Mouse (Mus musculus) heart, embryonic 14.5 days (tissue): ENCODE measurements around the gene Jade1. TPM values are rescaled to one million over a fixed set of nuclear protein-coding genes. Genes with fewer than 3 reads are reported as not detected.
A peak's percentile ranks its signal among the peaks of the same experiment; 100 is the strongest.

Experiments
- ATAC-seq: fragments of 200-750 bp; cut with Nextera tagmentation; 2 replicates; pipeline ENCODE4 v1.8.0; 2017; ENCODE audit warnings: low read depth, moderate TSS enrichment; ENCODE audit not compliant: insufficient number of reproducible peaks, insufficient read depth, low FRiP score
- H3K27ac ChIP-seq, 2 experiments: fragments of 200-500 bp in 1 of 2; fragments of 300-500 bp in 1 of 2; sonication (generic) in 1 of 2; replicated peaks in 1 of 2; 2 replicates each; pipeline ENCODE4 v1.5.1; 2012 to 2014; ENCODE audit warnings: low read depth in 2 of 2, low read length in 2 of 2, control low read depth in 1 of 2, mild to moderate bottlenecking in 1 of 2, mixed read lengths in 1 of 2; ENCODE audit not compliant: control insufficient read depth in 1 of 2, insufficient read depth in 1 of 2
- H3K27me3 ChIP-seq: fragments of 300-500 bp; sonication (generic); 2 replicates; pipeline ENCODE4 v1.6.1; 2014; ENCODE audit warnings: mild to moderate bottlenecking, low read length, control low read depth; ENCODE audit not compliant: control insufficient read depth, insufficient read depth
- H3K36me3 ChIP-seq: fragments of 300-500 bp; sonication (generic); 2 replicates; pipeline ENCODE4 v1.6.1; 2014; ENCODE audit warnings: mild to moderate bottlenecking, control low read depth, low read length, mixed read lengths; ENCODE audit not compliant: control insufficient read depth, insufficient read depth
- H3K4me1 ChIP-seq, 2 experiments: fragments of 200-500 bp in 1 of 2; fragments of 300-500 bp in 1 of 2; sonication (generic) in 1 of 2; 2 replicates each; pipeline ENCODE4 v1.6.1; 2012 to 2014; ENCODE audit warnings: low read length in 2 of 2, control low read depth in 1 of 2, mixed read lengths in 1 of 2; ENCODE audit not compliant: control insufficient read depth in 2 of 2, insufficient read depth in 2 of 2
- H3K4me2 ChIP-seq: fragments of 300-500 bp; sonication (generic); 2 replicates; pipeline ENCODE4 v1.6.1; 2014; ENCODE audit warnings: mild to moderate bottlenecking, low read length
- H3K4me3 ChIP-seq, 2 experiments: fragments of 200-500 bp in 1 of 2; fragments of 300-500 bp in 1 of 2; sonication (generic) in 1 of 2; 2 replicates each; pipeline ENCODE4 v1.5.1; 2012 to 2014; ENCODE audit warnings: low read length in 2 of 2, mild to moderate bottlenecking in 2 of 2, control low read depth in 1 of 2, low read depth in 1 of 2, moderate library complexity in 1 of 2; ENCODE audit not compliant: control insufficient read depth in 1 of 2, insufficient read depth in 1 of 2
- H3K9ac ChIP-seq: fragments of 300-500 bp; sonication (generic); 2 replicates; pipeline ENCODE4 v1.6.1; 2014; ENCODE audit warnings: mild to moderate bottlenecking, low read length
- H3K9me3 ChIP-seq: fragments of 300-500 bp; sonication (generic); 2 replicates; pipeline ENCODE4 v1.6.1; 2016; ENCODE audit warnings: low read length, control low read depth; ENCODE audit not compliant: control insufficient read depth
- WGBS: fragments of 180-500 bp; shearing (Covaris S2); extraction: QIAGEN DNeasy Blood & Tissue Kit; methylation state at CpG from one replicate; pipeline ENCODE4 v1.1.7; 2014; 5-methylcytosine and 5-hydroxymethylcytosine counted together
- polyA plus RNA-seq: library from polyadenylated mRNA; unstranded; fragments of >200 nt; fragmentation: Nextera tagmentation; extraction: Ambion mirVana; gene quantifications from 2 replicates; pipeline ENCODE4 v1.2.1, GENCODE M21; 2014

The Jade1 gene
- polyA plus RNA-seq, 1 experiment from 2014 or later: 16.9 TPM

GRCm38 (mm10) chr3:41606330-41606664 is 50.8 kb downstream of the Jade1 start:
- H3K4me2 ChIP-seq: no peak overlapping the region
- no peak overlapping the region for H3K4me3 ChIP-seq
- no peaks in the 10 kb centered on the region for H3K27me3 ChIP-seq
- no peak overlapping the region for H3K9ac ChIP-seq
- no peak overlapping the region; a peak in 1 of 4 replicates for H3K27ac ChIP-seq
- ATAC-seq: no peak
- peaks cover 18 to 30% of the 10 kb centered on the region in 2 experiments for H3K4me1 ChIP-seq
- H3K9me3 ChIP-seq: no peaks in the 10 kb centered on the region
- WGBS: 81% methylated on average over 4 of the region's 4 CpGs
- peaks cover 33% of the 10 kb centered on the region for H3K36me3 ChIP-seq

GRCm38 (mm10) chr3:41607050-41607449 is 51.5 kb downstream of the Jade1 start:
- Histone ChIP-seq H3K4me2 (0 out of 2 replicates have a peak overlapping the region, but pooled peaks have one; percentile 2), H3K4me1 (peaks cover 18 to 30% of the 10 kb centered on the region in 2 experiments), H3K27me3 (no peaks in the 10 kb centered on the region), H3K36me3 (peaks cover 41% of the 10 kb centered on the region), H3K9ac (no peak overlapping the region), H3K9me3 (no peaks in the 10 kb centered on the region), H3K27ac (peak overlapping the region in 1 of 2 experiments; percentile 12; a peak in 2 of 4 replicates), H3K4me3 (no peak overlapping the region)
- 42% methylated on average over 9 of the region's 9 CpGs for WGBS
- ATAC-seq: no peak

GRCm38 (mm10) chr3:41607467-41607866 is 51.9 kb downstream of the Jade1 start:
- H3K4me3 ChIP-seq: no peak overlapping the region
- H3K4me2 ChIP-seq: no peak overlapping the region
- H3K36me3 ChIP-seq: peaks cover 45% of the 10 kb centered on the region
- H3K4me1 ChIP-seq: peaks cover 18 to 30% of the 10 kb centered on the region in 2 experiments
- 89% methylated on average over 8 of the region's 8 CpGs for WGBS
- H3K27ac ChIP-seq: no peak overlapping the region; a peak in 1 of 4 replicates
- H3K9me3 ChIP-seq: no peaks in the 10 kb centered on the region
- ATAC-seq: no peak
- H3K9ac ChIP-seq: no peak overlapping the region
- H3K27me3 ChIP-seq: no peaks in the 10 kb centered on the region

GRCm38 (mm10) chr3:41609071-41609470 is 53.5 kb downstream of the Jade1 start:
- no peaks in the 10 kb centered on the region for H3K27me3 ChIP-seq
- WGBS: 93% methylated on average over 5 of the region's 5 CpGs
- H3K36me3 ChIP-seq: peaks cover 61% of the 10 kb centered on the region
- no peak overlapping the region for H3K4me3 ChIP-seq
- no peak overlapping the region for H3K27ac ChIP-seq
- no peak for ATAC-seq
- no peaks in the 10 kb centered on the region for H3K9me3 ChIP-seq
- H3K4me2 ChIP-seq: no peak overlapping the region
- peaks cover 13 to 20% of the 10 kb centered on the region in 2 experiments for H3K4me1 ChIP-seq
- no peak overlapping the region for H3K9ac ChIP-seq

- Histone ChIP-seq H3K36me3 (peaks cover 62% of the 10 kb centered on the region), H3K4me2 (no peak overlapping the region), H3K27ac (no peak overlapping the region), H3K27me3 (no peaks in the 10 kb centered on the region), H3K9me3 (no peaks in the 10 kb centered on the region), H3K9ac (no peak overlapping the region), H3K4me1 (peaks cover 4% of the 10 kb centered on the region in 2 experiments), H3K4me3 (no peak overlapping the region)
- no peak for ATAC-seq
- 95% methylated on average over 3 of the region's 3 CpGs for WGBS
These were observed 56.7 kb downstream of the Jade1 start for GRCm38 (mm10) chr3:41612211-41612610.

- WGBS: 85% methylated on average over 9 of the region's 9 CpGs
- peaks cover 62% of the 10 kb centered on the region for H3K36me3 ChIP-seq
- no peak overlapping the region for H3K9ac ChIP-seq
- no peaks in the 10 kb centered on the region; a peak in 1 of 4 replicates for H3K4me1 ChIP-seq
- no peaks in the 10 kb centered on the region for H3K9me3 ChIP-seq
- no peaks in the 10 kb centered on the region for H3K27me3 ChIP-seq
- H3K4me3 ChIP-seq: no peak overlapping the region
- no peak overlapping the region for H3K27ac ChIP-seq
- H3K4me2 ChIP-seq: no peak overlapping the region
- no peak for ATAC-seq
These were observed 58.2 kb downstream of the Jade1 start for GRCm38 (mm10) chr3:41613706-41614105.

GRCm38 (mm10) chr3:41614230-41614985 is 58.9 kb downstream of the Jade1 start:
- Histone ChIP-seq H3K4me1 (no peaks in the 10 kb centered on the region; a peak in 1 of 4 replicates), H3K4me2 (no peak overlapping the region), H3K36me3 (peaks cover 60% of the 10 kb centered on the region), H3K9ac (no peak overlapping the region), H3K9me3 (no peaks in the 10 kb centered on the region), H3K4me3 (no peak overlapping the region), H3K27ac (no peak overlapping the region), H3K27me3 (no peaks in the 10 kb centered on the region)
- WGBS: 89% methylated on average over 5 of the region's 5 CpGs
- ATAC-seq: no peak

- no peak overlapping the region for H3K4me3 ChIP-seq
- H3K27ac ChIP-seq: no peak overlapping the region
- no peak overlapping the region for H3K4me2 ChIP-seq
- WGBS: 58% methylated on average over 3 of the region's 3 CpGs
- H3K9ac ChIP-seq: no peak overlapping the region
- H3K36me3 ChIP-seq: peaks cover 24% of the 10 kb centered on the region
- H3K9me3 ChIP-seq: no peaks in the 10 kb centered on the region
- H3K4me1 ChIP-seq: no peaks in the 10 kb centered on the region; a peak in 1 of 4 replicates
- no peak for ATAC-seq
- H3K27me3 ChIP-seq: no peaks in the 10 kb centered on the region
These were observed 62.5 kb downstream of the Jade1 start for GRCm38 (mm10) chr3:41618036-41618435.
